Mouse (Mus musculus): ENCODE results near the gene Rnaseh2c.

GRCm38 (mm10) chr19:5559229-5559628 is 42.4 kb upstream of the Rnaseh2c start:
- TF ChIP-seq CTCF (IDR thresholded peaks at IDR 0.05; ENCODE audit: control insufficient read depth, insufficient read depth, insufficient replicate concordance, low read depth, low read length) (no peak), POLR2A (IDR thresholded peaks at IDR 0.05; ENCODE audit: control insufficient read depth, low read depth, low read length) (no peak)

Data from testis, adult 2 months (tissue).